Mouse (Mus musculus) intestine, embryonic 14.5 days (tissue): ENCODE results near the gene Cuedc1. TPM values are rescaled to one million over a fixed set of nuclear protein-coding genes. Genes with fewer than 3 reads are reported as not detected.

Experiments used
- ATAC-seq: fragments of 200-750 bp; cut with Nextera tagmentation; replicated peaks from 2 replicates; pipeline ENCODE4 v1.8.0; 2017; ENCODE audit warnings: low read depth, moderate number of reproducible peaks, moderate TSS enrichment, moderate library complexity; ENCODE audit not compliant: low FRiP score, low TSS enrichment
- DNase-seq: peaks from one replicate; pipeline ENCODE4 v3.0.0-alpha.2; 2018; ENCODE audit warnings: low spot score
- H3K27ac ChIP-seq: fragments of 300-500 bp; sonication (generic); 2 replicates; pipeline ENCODE4 v1.5.1; 2014; ENCODE audit warnings: low read depth, mild to moderate bottlenecking, control low read depth
- H3K27me3 ChIP-seq: fragments of 300-500 bp; sonication (generic); replicated peaks from 2 replicates; pipeline ENCODE4 v1.6.1; 2014; ENCODE audit warnings: low read length, control low read depth; ENCODE audit not compliant: control insufficient read depth, insufficient read depth
- H3K36me3 ChIP-seq: fragments of 300-500 bp; sonication (generic); 2 replicates; pipeline ENCODE4 v1.6.1; 2014; ENCODE audit warnings: low read length, control low read depth; ENCODE audit not compliant: control insufficient read depth, insufficient read depth
- H3K4me1 ChIP-seq: fragments of 300-500 bp; sonication (generic); replicated peaks from 2 replicates; pipeline ENCODE4 v1.6.1; 2014; ENCODE audit warnings: low read length, control low read depth, mixed read lengths; ENCODE audit not compliant: control insufficient read depth, insufficient read depth
- H3K4me2 ChIP-seq: fragments of 300-500 bp; sonication (generic); 2 replicates; pipeline ENCODE4 v1.6.1; 2014; ENCODE audit warnings: low read length
- H3K4me3 ChIP-seq: fragments of 300-500 bp; sonication (generic); 2 replicates; pipeline ENCODE4 v1.5.1; 2014; ENCODE audit warnings: low read depth, low read length, control low read depth, mixed read lengths
- H3K9ac ChIP-seq: fragments of 300-500 bp; sonication (generic); 2 replicates; pipeline ENCODE4 v1.6.1; 2014; ENCODE audit warnings: mild to moderate bottlenecking, low read length
- H3K9me3 ChIP-seq: fragments of 300-500 bp; sonication (generic); 2 replicates; pipeline ENCODE4 v1.6.1; 2016; ENCODE audit warnings: low read length, control low read depth; ENCODE audit not compliant: control insufficient read depth
- WGBS: fragments of 180-500 bp; shearing (Covaris S2); extraction: QIAGEN DNeasy Blood & Tissue Kit; methylation state at CpG from one replicate; pipeline ENCODE4 v1.1.7; 2014; 5-methylcytosine and 5-hydroxymethylcytosine counted together
- polyA plus RNA-seq: library from polyadenylated mRNA; unstranded; fragments of >200 nt; fragmentation: Nextera tagmentation; extraction: Ambion mirVana; gene quantifications from 2 replicates; pipeline ENCODE4 v1.2.1, GENCODE M21; 2014

The Cuedc1 gene
- polyA plus RNA-seq, 1 experiment from 2014 or later, result 16.7 TPM

DNA sequence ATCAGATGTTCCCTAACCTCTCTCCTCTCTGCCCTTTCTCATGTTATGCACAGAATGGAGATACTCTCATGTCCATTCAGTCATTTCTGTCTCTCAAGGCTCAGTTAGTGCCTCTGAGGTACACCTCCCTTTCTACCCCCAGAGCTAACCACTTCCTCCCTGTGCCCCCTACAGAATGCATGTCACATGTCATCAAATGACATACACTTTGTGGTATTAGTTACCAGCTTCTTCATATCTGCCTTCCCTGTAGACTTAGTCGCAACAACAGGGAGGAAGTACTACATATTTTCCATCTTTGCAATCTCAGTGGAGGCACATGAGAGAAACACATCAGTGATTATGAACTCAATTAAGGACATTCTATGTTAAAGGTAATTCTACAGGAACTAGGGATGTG, 5.9 kb upstream of the Cuedc1 start:
- WGBS, result 82% methylated on average over 1 of the region's 1 CpGs
- Histone ChIP-seq H3K9ac (no peak overlapping the region), H3K9me3 (no peaks in the 10 kb centered on the region), H3K36me3 (no peaks in the 10 kb centered on the region), H3K4me1 (peaks cover 9% of the 10 kb centered on the region), H3K27me3 (no peaks in the 10 kb centered on the region), H3K4me3 (no peak overlapping the region), H3K27ac (no peak overlapping the region), H3K4me2 (no peak overlapping the region)
- no peak for ATAC-seq
- DNase-seq, result no peak

DNA sequence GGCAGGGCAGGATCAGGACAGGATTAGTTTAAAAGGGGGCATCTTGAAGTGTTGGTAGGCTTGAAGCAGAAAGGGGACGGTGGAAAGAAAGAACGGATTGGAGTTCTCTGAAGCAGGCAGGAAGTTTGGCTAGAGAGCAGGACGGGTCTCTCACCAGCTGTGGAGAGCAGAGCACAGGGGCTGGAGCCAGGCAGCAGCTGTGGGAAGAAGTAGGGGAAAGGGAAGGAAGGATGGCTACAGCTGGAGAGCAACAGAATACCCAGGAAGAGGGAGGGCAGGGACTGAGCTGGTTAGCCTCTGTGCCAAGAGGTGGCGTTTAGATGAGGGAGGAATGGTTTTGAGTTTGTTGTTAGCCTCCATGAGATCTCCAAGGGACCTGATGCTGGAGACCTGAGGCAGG, 685 bp upstream of the Cuedc1 start:
- no peak overlapping the region for H3K4me3 ChIP-seq
- WGBS, result 15% methylated on average over 4 of the region's 4 CpGs
- peak overlapping the region; percentile 75; the same call in 1 of the 2 replicates for H3K4me2 ChIP-seq
- H3K27ac ChIP-seq, result peak overlapping the region; percentile 20; the same call in 1 of the 2 replicates
- 0 out of 2 replicates have a peak overlapping the region, but pooled peaks have one; percentile 0 for H3K9ac ChIP-seq
- ATAC-seq (no peak), DNase-seq (no peak)
- H3K4me1 ChIP-seq, result peaks cover 20% of the 10 kb centered on the region
- no peaks in the 10 kb centered on the region for H3K36me3 ChIP-seq
- H3K27me3 ChIP-seq, result 0 out of 2 replicates have a peak, but pooled peaks cover 3% of the 10 kb centered on the region
- H3K9me3 ChIP-seq, result no peaks in the 10 kb centered on the region

GRCm38 (mm10) chr11:88098787-88099598, 1.1 kb downstream of the Cuedc1 start:
- Histone ChIP-seq H3K9ac (peak overlapping the region; percentile 91), H3K27ac (peak overlapping the region; percentile 91), H3K9me3 (no peaks in the 10 kb centered on the region), H3K4me1 (peaks cover 20% of the 10 kb centered on the region), H3K36me3 (no peaks in the 10 kb centered on the region), H3K4me3 (peak overlapping the region; percentile 71), H3K4me2 (peak overlapping the region; percentile 75), H3K27me3 (0 out of 2 replicates have a peak, but pooled peaks cover 3% of the 10 kb centered on the region)
- ATAC-seq (peak; percentile 59), DNase-seq (peak; percentile 88)
- under 1% methylated on average over 75 of the region's 95 CpGs for WGBS

- no peaks in the 10 kb centered on the region for H3K36me3 ChIP-seq
- peak overlapping the region; percentile 75 for H3K4me2 ChIP-seq
- peak overlapping the region; percentile 91 for H3K27ac ChIP-seq
- H3K4me1 ChIP-seq, result peaks cover 20% of the 10 kb centered on the region
- H3K9me3 ChIP-seq, result no peaks in the 10 kb centered on the region
- WGBS, result under 1% methylated on average over 26 of the region's 38 CpGs
- H3K9ac ChIP-seq, result peak overlapping the region; percentile 91
- 0 out of 2 replicates have a peak, but pooled peaks cover 3% of the 10 kb centered on the region for H3K27me3 ChIP-seq
- DNase-seq (peak; percentile 84), ATAC-seq (peak; percentile 66)
- H3K4me3 ChIP-seq, result peak overlapping the region; percentile 71
Measured at GRCm38 (mm10) chr11:88099599-88100023, 1.8 kb downstream of the Cuedc1 start.

GRCm38 (mm10) chr11:88100170-88100569, 2.3 kb downstream of the Cuedc1 start:
- 0 out of 2 replicates have a peak, but pooled peaks cover 3% of the 10 kb centered on the region for H3K27me3 ChIP-seq
- H3K27ac ChIP-seq, result no peak overlapping the region
- H3K36me3 ChIP-seq, result no peaks in the 10 kb centered on the region
- H3K4me3 ChIP-seq, result peak overlapping the region; percentile 71
- ATAC-seq, result no peak
- H3K9me3 ChIP-seq, result no peaks in the 10 kb centered on the region
- H3K4me2 ChIP-seq, result peak overlapping the region; percentile 75
- WGBS, result 35% methylated on average over 4 of the region's 4 CpGs
- H3K9ac ChIP-seq, result no peak overlapping the region
- DNase-seq, result no peak
- peaks cover 20% of the 10 kb centered on the region for H3K4me1 ChIP-seq

GRCm38 (mm10) chr11:88103214-88103941, 5.5 kb downstream of the Cuedc1 start:
- Histone ChIP-seq H3K4me2 (no peak overlapping the region), H3K27me3 (no peaks in the 10 kb centered on the region), H3K4me1 (peaks cover 6% of the 10 kb centered on the region), H3K4me3 (no peak overlapping the region), H3K27ac (no peak overlapping the region), H3K36me3 (no peaks in the 10 kb centered on the region), H3K9me3 (no peaks in the 10 kb centered on the region), H3K9ac (no peak overlapping the region)
- 90% methylated on average over 19 of the region's 19 CpGs for WGBS
- no peak for ATAC-seq
- no peak for DNase-seq

DNA sequence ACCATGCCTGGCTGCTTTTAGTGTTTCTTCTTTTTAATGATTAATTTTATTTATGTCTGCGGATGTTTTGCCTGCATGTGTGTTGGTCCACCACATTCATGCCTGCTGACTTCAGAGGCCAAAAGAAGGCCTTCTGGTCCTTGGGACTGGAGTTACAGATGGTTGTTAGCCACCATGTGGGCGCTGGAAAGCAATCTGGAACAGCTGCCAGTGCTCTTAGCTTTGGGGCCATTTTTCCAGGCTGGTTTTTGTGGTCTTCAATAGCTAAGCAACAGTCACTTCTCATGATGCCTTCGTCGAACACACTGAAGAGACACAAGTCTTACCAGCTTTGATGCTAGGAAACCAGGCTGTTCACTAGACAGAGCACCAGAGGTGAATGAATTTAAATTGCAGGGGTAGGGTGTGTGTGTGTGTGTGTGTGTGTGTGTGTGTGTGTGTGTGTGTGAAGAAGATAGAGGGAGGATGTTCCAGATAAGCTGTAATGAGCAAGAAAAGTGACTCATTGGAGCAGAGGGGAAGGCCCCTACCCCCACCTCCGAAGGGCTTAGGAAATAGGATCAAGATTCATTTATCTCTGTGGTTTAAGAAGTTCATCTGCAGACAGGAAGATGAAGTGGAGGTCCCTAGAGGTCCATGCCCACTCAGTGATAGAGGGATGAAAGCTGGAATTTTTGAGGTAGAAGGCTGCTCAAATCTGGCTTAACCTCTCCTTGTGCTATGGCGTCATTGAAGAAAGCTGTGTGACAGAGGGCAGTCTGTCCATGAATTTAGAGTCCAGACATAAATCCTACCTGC, 7.8 kb downstream of the Cuedc1 start:
- Histone ChIP-seq H3K9me3 (no peaks in the 10 kb centered on the region), H3K4me3 (no peak overlapping the region), H3K4me2 (no peak overlapping the region), H3K9ac (no peak overlapping the region), H3K27me3 (no peaks in the 10 kb centered on the region), H3K36me3 (no peaks in the 10 kb centered on the region), H3K27ac (no peak overlapping the region), H3K4me1 (peaks cover 9% of the 10 kb centered on the region)
- no peak for DNase-seq
- no peak for ATAC-seq
- 62% methylated on average over 6 of the region's 6 CpGs for WGBS

DNA sequence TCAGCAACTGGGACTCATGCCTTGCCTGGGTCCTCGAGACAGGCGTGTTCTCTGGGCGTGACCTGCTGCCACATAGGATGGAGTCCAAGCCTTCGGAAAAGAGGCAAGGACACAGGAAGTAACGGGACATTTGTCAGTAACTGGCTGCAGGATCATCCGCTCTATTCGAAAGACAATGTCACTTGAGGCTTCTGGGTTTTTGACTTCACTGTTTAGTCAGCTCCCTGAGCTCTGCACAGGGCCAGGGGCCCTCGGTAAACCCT, 8.4 kb downstream of the Cuedc1 start:
- H3K9me3 ChIP-seq, result no peaks in the 10 kb centered on the region

More for the DNA sequence above, 8.4 kb downstream of the Cuedc1 start:
- Histone ChIP-seq H3K36me3 (no peaks in the 10 kb centered on the region), H3K27ac (no peak overlapping the region), H3K4me2 (no peak overlapping the region), H3K27me3 (no peaks in the 10 kb centered on the region), H3K9ac (no peak overlapping the region), H3K4me1 (peaks cover 9% of the 10 kb centered on the region), H3K4me3 (no peak overlapping the region)
- ATAC-seq (no peak), DNase-seq (no peak)
- WGBS, result 60% methylated on average over 8 of the region's 8 CpGs
